Mouse (Mus musculus): ENCODE results near the gene Gm20379. TPM values are rescaled to one million over a fixed set of nuclear protein-coding genes. Genes with fewer than 3 reads are reported as not detected.

Gene Gm20379
- polyA plus RNA-seq, 1 experiment from 2014 or later = 1.1 TPM

DNA sequence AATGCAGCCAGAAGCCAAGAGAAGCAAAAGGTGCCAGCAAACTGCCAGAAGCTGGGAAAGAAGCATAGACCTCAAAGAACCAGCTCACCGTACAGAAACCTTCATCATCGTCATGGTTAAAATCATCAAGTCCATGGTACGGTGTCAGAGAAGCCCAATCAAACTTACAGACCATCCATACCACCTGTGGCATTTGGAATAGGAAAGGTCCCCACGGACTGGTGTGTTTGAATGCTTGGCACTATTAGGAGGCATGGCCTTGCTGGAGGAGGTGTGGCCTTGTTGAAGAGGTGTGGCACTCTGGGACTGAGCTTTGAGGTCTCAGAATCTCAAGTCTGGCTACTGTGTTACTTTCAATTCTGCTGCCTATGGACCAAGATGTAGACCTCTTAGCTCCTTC is 9.3 kb upstream of the Gm20379 start:
- WGBS = 96% methylated on average over 4 of the region's 4 CpGs
- Histone ChIP-seq H3K36me3 (replicated peaks; ENCODE audit: control insufficient read depth, insufficient read depth) (peaks cover 31% of the 10 kb centered on the region), H3K9me3 (ENCODE audit: control insufficient read depth, low read length) (no peaks in the 10 kb centered on the region), H3K27ac (no peak overlapping the region), H3K4me1 (replicated peaks; ENCODE audit: control insufficient read depth, insufficient read depth, low read length) (no peaks in the 10 kb centered on the region), H3K27me3 (ENCODE audit: control insufficient read depth, insufficient read depth, low read length) (no peaks in the 10 kb centered on the region), H3K4me3 (replicated peaks; ENCODE audit: low read length) (no peak overlapping the region), H3K4me2 (replicated peaks) (no peak overlapping the region), H3K9ac (no peak overlapping the region)
- ATAC-seq (ENCODE audit: low FRiP score) (no peak), DNase-seq (ENCODE audit: low spot score) (no peak)

DNA sequence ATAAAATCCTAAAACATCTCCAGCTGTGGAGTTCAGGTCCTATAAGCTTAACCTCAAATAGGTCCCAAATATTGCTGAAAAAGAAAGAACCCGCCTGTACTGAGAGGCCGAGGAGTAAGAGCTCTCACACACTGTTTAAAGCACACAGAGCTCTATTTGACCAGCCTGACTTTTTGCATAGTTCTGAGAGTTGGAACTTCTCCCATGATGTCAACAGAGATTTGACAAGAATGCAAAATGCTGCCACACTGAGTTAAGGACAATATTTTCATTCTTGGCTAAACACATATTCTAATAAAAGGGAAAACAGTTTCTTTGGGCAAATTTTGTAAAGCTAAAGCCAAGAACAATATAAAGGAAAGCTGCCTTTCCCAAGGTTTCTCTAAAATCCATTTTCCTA is 8.8 kb upstream of the Gm20379 start:
- H3K4me3 ChIP-seq (replicated peaks; ENCODE audit: low read length) = no peak overlapping the region
- H3K9ac ChIP-seq = no peak overlapping the region
- 91% methylated on average over 2 of the region's 2 CpGs for WGBS
- no peaks in the 10 kb centered on the region for H3K4me1 ChIP-seq (replicated peaks; ENCODE audit: control insufficient read depth, insufficient read depth, low read length)
- peaks cover 31% of the 10 kb centered on the region for H3K36me3 ChIP-seq (replicated peaks; ENCODE audit: control insufficient read depth, insufficient read depth)
- H3K27me3 ChIP-seq (ENCODE audit: control insufficient read depth, insufficient read depth, low read length) = no peaks in the 10 kb centered on the region
- no peak overlapping the region for H3K27ac ChIP-seq
- ATAC-seq (ENCODE audit: low FRiP score) = no peak
- H3K4me2 ChIP-seq (replicated peaks) = no peak overlapping the region
- H3K9me3 ChIP-seq (ENCODE audit: control insufficient read depth, low read length) = no peaks in the 10 kb centered on the region
- DNase-seq (ENCODE audit: low spot score) = no peak

DNA sequence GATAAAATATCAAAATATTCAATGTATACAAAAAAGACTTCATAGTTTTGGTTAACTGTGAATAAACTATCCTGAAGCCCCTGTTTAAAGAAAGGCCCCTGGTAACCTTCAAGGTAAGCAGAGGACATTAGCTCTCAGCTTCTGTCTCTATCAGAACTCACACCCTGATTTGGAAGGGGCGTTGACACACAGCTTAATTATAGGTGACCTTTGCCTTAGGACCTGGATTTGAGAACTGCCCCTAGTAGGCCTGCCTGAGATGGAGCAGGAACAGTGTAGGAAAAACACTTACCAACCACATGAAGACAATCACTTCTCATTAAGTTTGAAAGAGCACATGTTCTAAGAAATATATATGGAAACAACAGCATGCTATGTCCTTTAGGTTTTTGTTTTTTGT is 6.3 kb upstream of the Gm20379 start:
- Histone ChIP-seq H3K9me3 (ENCODE audit: control insufficient read depth, low read length) (no peaks in the 10 kb centered on the region), H3K36me3 (replicated peaks; ENCODE audit: control insufficient read depth, insufficient read depth) (peaks cover 27% of the 10 kb centered on the region), H3K9ac (no peak overlapping the region), H3K27me3 (ENCODE audit: control insufficient read depth, insufficient read depth, low read length) (no peaks in the 10 kb centered on the region), H3K4me1 (replicated peaks; ENCODE audit: control insufficient read depth, insufficient read depth, low read length) (no peaks in the 10 kb centered on the region), H3K27ac (no peak overlapping the region), H3K4me2 (replicated peaks) (no peak overlapping the region), H3K4me3 (replicated peaks; ENCODE audit: low read length) (no peak overlapping the region)
- DNase-seq (ENCODE audit: low spot score) (no peak), ATAC-seq (ENCODE audit: low FRiP score) (no peak)
- 74% methylated on average over 1 of the region's 1 CpGs for WGBS

- Histone ChIP-seq H3K36me3 (replicated peaks; ENCODE audit: control insufficient read depth, insufficient read depth) (peaks cover 35% of the 10 kb centered on the region), H3K9ac (no peak overlapping the region), H3K27ac (no peak overlapping the region), H3K27me3 (ENCODE audit: control insufficient read depth, insufficient read depth, low read length) (no peaks in the 10 kb centered on the region), H3K4me3 (replicated peaks; ENCODE audit: low read length) (no peak overlapping the region), H3K9me3 (ENCODE audit: control insufficient read depth, low read length) (no peaks in the 10 kb centered on the region), H3K4me2 (replicated peaks) (no peak overlapping the region), H3K4me1 (replicated peaks; ENCODE audit: control insufficient read depth, insufficient read depth, low read length) (no peaks in the 10 kb centered on the region)
- DNase-seq (ENCODE audit: low spot score) = no peak
- ATAC-seq (ENCODE audit: low FRiP score) = no peak
- WGBS = 91% methylated on average over 4 of the region's 4 CpGs
Measured at GRCm38 (mm10) chr13:92301754-92302153, 4.0 kb upstream of the Gm20379 start.

DNA sequence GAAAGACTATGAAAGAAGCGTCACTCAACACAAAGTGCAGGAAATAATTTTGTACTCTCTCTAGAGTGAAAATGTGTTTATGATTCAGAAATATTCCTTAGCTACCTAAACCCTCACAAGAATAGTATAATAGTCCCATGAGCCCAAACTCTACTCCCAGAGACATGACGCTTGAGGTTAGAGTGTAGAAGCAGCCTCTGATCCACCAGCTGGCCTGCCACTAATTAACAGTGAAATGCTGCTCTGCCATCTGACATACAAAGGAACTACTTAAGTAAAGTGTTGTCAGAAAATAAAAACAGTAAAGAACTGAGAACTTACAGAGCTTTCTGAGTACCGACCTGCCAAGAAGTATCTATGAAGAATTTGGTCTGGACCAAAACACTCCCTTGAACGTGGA is 3.3 kb upstream of the Gm20379 start:
- 92% methylated on average over 4 of the region's 4 CpGs for WGBS
- Histone ChIP-seq H3K4me2 (replicated peaks) (no peak overlapping the region), H3K4me3 (replicated peaks; ENCODE audit: low read length) (no peak overlapping the region), H3K27me3 (ENCODE audit: control insufficient read depth, insufficient read depth, low read length) (no peaks in the 10 kb centered on the region), H3K9me3 (ENCODE audit: control insufficient read depth, low read length) (no peaks in the 10 kb centered on the region), H3K36me3 (replicated peaks; ENCODE audit: control insufficient read depth, insufficient read depth) (peaks cover 31% of the 10 kb centered on the region), H3K4me1 (replicated peaks; ENCODE audit: control insufficient read depth, insufficient read depth, low read length) (no peaks in the 10 kb centered on the region), H3K9ac (no peak overlapping the region), H3K27ac (no peak overlapping the region)
- ATAC-seq (ENCODE audit: low FRiP score) (no peak), DNase-seq (ENCODE audit: low spot score) (no peak)

- Histone ChIP-seq H3K4me2 (replicated peaks) (no peak overlapping the region), H3K4me1 (replicated peaks; ENCODE audit: control insufficient read depth, insufficient read depth, low read length) (no peaks in the 10 kb centered on the region), H3K36me3 (replicated peaks; ENCODE audit: control insufficient read depth, insufficient read depth) (peaks cover 38% of the 10 kb centered on the region), H3K4me3 (replicated peaks; ENCODE audit: low read length) (no peak overlapping the region), H3K9me3 (ENCODE audit: control insufficient read depth, low read length) (no peaks in the 10 kb centered on the region), H3K9ac (no peak overlapping the region), H3K27ac (no peak overlapping the region), H3K27me3 (ENCODE audit: control insufficient read depth, insufficient read depth, low read length) (no peaks in the 10 kb centered on the region)
- DNase-seq (ENCODE audit: low spot score) = no peak
- ATAC-seq (ENCODE audit: low FRiP score) = no peak
- WGBS = 78% methylated on average over 8 of the region's 8 CpGs
Measured at GRCm38 (mm10) chr13:92303062-92303948, 2.5 kb upstream of the Gm20379 start.

GRCm38 (mm10) chr13:92304291-92304690 is 1.5 kb upstream of the Gm20379 start:
- no peaks in the 10 kb centered on the region for H3K27me3 ChIP-seq (ENCODE audit: control insufficient read depth, insufficient read depth, low read length)
- H3K27ac ChIP-seq = no peak overlapping the region
- ATAC-seq (ENCODE audit: low FRiP score) = no peak
- H3K9ac ChIP-seq = no peak overlapping the region
- no peak for DNase-seq (ENCODE audit: low spot score)
- WGBS = 94% methylated on average over 5 of the region's 5 CpGs
- no peaks in the 10 kb centered on the region for H3K4me1 ChIP-seq (replicated peaks; ENCODE audit: control insufficient read depth, insufficient read depth, low read length)
- H3K4me3 ChIP-seq (replicated peaks; ENCODE audit: low read length) = no peak overlapping the region
- H3K4me2 ChIP-seq (replicated peaks) = no peak overlapping the region
- H3K36me3 ChIP-seq (replicated peaks; ENCODE audit: control insufficient read depth, insufficient read depth) = peaks cover 45% of the 10 kb centered on the region
- H3K9me3 ChIP-seq (ENCODE audit: control insufficient read depth, low read length) = no peaks in the 10 kb centered on the region

DNA sequence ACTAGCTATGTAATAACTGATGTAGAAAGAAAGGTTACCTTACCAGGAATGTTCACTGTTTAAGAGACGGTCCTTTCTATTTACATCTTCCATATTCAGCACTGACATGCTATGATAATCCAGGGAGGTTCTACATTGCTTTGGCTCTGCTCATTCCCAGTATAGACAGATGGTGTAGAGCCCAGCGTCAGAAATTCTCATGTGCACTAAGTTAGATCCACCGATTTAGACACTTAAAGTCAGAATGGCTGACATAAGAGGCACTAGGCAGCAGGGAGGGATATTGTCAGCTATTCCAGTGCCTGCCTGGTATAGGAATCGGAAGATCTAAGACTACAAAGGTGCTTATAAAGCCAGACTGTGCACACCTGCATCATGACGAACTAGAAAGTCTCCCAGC is 8.8 kb downstream of the Gm20379 start:
- no peak for DNase-seq (ENCODE audit: low spot score)
- Histone ChIP-seq H3K27me3 (ENCODE audit: control insufficient read depth, insufficient read depth, low read length) (no peaks in the 10 kb centered on the region), H3K9ac (no peak overlapping the region), H3K9me3 (ENCODE audit: control insufficient read depth, low read length) (no peaks in the 10 kb centered on the region), H3K27ac (no peak overlapping the region), H3K4me3 (replicated peaks; ENCODE audit: low read length) (no peak overlapping the region), H3K4me2 (replicated peaks) (no peak overlapping the region), H3K4me1 (replicated peaks; ENCODE audit: control insufficient read depth, insufficient read depth, low read length) (no peaks in the 10 kb centered on the region), H3K36me3 (replicated peaks; ENCODE audit: control insufficient read depth, insufficient read depth) (0 out of 2 replicates have a peak, but pooled peaks cover 15% of the 10 kb centered on the region)
- no peak for ATAC-seq (ENCODE audit: low FRiP score)
- WGBS = 87% methylated on average over 5 of the region's 5 CpGs

DNA sequence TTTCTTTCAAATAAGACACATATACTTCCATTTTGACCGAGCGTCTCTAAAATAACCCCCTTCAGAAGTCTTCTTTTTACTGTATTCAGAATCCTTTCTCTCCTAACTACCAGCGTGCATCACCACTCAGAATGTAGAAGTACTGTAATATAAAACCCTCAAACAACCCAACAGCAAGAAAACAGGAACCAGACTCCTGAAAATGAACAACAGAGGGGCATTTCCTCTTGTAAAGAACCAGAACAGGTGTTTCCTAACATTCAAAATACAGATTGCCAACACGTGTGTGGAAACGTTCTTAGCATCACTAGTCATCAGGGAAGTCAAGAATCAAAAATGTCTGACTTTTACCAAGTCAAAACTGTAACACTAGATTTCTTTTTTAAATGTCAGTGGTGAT is 15.0 kb downstream of the Gm20379 start:
- Histone ChIP-seq H3K9me3 (ENCODE audit: control insufficient read depth, low read length) (no peaks in the 10 kb centered on the region), H3K4me2 (replicated peaks) (no peak overlapping the region), H3K27me3 (ENCODE audit: control insufficient read depth, insufficient read depth, low read length) (no peaks in the 10 kb centered on the region), H3K27ac (no peak overlapping the region), H3K4me1 (replicated peaks; ENCODE audit: control insufficient read depth, insufficient read depth, low read length) (no peaks in the 10 kb centered on the region), H3K4me3 (replicated peaks; ENCODE audit: low read length) (no peak overlapping the region), H3K36me3 (replicated peaks; ENCODE audit: control insufficient read depth, insufficient read depth) (no peaks in the 10 kb centered on the region), H3K9ac (no peak overlapping the region)
- WGBS = 91% methylated on average over 5 of the region's 5 CpGs
- DNase-seq (ENCODE audit: low spot score) (no peak), ATAC-seq (ENCODE audit: low FRiP score) (no peak)
